Mouse (Mus musculus) right cerebral cortex, adult 2 months (tissue): ENCODE results near the gene Brat1.
"Not testable (repeated sequence)": the region's sequence is repeated elsewhere in the genome, so short reads cannot be mapped to it uniquely, and the experiment has no call there.

Source experiments
- DNase-seq, 2 experiments: peaks; one replicate each; pipeline ENCODE4 v3.0.0; 2021 to 2022; ENCODE audit warnings: low spot score in 2 of 2

Brat1 gene

DNA sequence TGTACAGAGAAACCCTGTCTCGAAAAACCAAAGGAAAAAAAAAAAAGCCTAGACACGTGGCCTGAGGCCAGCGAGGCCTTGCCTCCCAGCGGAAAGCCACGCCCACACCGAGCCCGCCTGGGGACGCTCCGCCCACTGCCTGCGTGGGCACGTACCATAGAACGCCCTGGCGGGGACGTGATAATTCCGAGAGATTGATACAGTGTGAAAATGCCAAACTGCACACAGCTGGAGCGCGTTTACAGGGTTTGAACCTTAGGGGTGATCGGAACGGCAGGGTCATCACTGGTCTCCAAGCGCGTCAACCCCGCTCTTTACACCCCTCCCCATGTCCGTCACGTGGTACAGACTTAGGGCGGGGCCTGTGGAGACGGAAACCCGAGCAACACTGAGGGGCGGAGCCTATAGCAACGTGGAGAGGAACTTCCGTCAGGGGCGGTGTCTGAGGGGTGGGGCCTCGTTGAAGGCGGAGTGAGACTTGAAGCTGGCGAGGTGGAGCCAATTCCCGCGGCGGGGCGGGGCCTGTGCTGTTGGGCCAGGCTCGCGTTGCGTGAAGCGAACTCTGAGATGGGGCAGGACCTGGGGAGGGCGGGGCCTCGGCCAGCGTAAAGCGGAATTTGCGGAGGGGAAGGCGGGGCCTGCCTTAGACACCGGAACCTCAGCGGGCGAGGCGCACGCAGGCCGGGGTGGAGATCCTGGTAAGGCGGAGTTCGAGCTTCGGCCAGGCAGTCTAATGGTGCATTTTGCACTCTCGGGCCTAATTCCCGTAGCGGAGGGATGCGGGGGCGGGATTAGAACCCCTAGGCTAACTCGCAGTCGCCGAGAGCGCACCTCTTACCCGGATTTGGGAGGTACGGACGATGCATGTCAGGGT is at the start of gene Brat1:
Gene Brat1 (plus strand): TSS at position 634 of the 874 bp plus-strand sequence.
- DNase-seq = peak; percentile 99

DNA sequence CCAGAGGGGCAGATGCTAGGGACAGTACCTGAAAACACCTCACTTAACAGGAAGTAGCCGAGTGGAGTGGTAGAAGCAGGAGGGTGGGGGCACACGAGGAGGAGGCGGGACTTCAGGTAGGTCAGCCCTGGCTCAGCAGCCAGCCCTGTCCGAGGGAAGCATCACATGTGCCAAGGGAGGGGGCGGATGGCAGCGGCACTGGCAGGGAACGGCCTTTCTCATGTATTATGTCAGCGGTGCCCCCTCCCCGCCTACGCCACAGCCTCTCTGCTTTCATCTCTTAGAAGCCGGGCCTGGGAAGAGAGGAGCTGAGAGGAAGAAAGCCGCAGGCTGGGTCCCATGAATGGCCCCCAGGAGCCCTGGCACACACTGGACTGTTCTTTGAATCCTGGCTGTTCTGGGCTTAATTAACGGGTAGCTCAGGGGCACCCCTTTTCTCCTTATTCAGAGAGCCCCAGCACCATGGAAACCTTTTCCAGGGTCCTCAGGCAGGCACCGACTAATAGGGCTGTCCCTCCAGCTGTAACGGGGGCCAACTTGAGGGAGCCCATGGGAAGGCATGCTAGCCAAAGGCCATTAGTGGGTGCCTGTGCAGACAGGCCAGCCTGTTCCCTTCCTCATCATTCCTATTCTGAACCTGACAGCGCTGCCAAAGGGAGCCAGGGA is 45.1 kb upstream of the Brat1 start:
- DNase-seq = peak; percentile 73 to 83

DNA sequence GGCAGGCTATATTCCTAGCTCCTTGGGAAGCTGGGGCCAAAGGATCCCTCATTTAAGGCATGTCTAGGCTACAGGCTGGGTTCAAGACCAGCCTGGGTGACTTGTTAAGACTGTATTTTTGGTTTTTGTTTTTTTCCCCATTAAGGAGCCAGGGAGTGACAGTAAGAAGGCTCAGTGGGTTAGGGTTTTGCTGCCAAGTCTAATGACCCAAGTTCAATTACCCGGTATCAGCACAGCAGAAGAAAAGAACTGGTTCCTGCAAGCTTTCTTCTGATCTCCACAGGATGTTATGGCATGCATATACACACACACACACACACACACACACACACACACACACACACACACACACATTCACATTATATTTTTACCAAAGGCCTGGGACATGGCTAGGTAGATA is 44.4 kb upstream of the Brat1 start:
- no peak for DNase-seq

DNA sequence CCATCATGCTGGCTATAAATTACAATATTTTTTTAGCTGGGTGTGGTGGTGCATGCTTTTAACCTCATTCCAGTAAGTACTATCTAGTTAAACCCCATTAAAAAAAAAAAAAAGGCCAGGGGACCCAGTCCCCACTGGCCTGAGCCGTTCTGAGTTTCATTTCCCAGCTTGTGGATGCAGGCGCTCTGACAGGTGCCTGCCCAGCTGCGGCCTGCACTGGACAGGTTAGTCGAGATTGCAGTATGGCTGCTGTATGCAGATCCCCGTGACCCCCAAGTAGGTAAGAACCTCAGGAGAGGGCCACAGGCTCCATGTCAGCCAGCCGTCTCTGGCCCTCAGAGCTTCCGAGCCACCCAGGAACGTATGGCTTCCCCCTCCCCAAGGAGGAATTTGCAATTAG is 43.4 kb upstream of the Brat1 start:
- no peak for DNase-seq

DNA sequence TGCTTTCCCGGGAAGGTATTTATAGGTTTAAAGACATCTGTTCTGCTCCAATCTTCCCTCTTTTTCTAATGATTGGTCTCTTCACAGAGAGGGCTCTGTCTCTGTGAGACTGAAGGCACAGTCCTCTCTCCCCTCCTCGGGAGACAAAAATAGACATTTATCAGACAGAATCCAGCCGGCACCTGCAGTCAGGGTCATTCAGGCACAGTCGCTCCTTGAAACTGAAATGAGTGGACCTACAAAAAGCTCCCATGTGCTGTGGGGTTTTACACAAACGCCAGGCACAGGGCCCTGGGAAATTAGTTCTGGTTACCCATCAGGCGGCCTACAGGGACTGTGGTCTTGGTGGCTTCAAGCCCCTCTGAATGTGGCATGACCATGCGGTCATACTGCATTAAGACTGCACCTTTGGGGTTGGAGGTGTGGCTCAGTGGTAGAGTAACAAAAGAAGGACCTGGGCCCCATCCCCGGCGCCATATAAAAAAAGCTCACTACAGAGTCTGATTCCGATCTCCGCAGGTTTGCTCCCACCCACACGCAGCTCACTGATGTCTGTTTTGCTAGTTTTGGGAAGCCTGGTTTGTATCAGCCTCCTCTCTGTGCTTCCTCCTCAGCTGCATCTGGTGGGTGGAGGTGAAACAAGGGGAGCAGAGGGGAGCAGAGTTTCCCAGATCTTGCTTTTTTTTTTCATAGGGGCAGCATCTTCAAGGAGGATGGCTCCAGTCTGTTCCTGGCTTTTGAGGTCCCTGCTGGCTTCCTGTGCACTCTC is 42.8 kb upstream of the Brat1 start:
- peak; percentile 68 to 69 for DNase-seq

DNA sequence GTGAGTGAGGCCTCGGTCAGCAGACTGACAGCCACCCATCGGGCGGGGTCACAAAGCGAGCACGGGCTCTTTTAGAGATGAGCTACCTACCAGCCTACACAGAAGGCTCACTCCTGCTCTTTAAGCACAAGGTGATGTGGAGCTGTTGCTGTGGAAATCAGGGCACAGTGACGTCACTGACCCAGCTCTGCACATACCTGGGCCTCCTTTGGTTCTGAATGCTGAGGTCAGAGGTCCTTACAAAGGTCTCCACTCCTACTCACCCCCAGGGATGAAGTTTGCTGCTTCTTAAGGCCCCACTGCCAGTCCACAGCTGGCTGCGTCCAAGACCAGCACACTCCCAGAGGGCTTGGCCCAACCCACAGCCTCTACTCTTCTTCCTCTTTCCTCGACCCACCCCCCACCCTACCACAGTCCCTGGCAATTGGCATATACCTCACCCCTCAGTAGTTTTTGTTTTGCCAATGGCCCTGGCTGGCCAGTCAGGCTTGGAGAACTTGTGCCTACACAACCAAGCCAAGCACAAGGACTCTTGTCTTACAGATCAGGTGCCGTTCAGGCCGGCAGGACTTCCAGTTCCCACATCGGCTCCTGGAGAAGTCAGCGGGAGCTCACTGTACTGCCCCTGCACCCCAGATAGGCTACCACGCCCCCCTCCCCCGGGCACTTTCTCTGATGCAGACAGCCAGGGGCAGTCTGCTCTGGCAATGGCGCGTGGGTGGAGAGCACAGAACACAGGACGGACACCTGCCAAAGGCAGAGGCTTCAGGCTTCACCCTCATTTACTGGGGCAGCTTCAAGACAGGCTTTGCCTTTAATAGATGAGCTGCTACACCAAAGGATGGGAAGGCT is 41.8 kb upstream of the Brat1 start:
- no peak for DNase-seq

DNA sequence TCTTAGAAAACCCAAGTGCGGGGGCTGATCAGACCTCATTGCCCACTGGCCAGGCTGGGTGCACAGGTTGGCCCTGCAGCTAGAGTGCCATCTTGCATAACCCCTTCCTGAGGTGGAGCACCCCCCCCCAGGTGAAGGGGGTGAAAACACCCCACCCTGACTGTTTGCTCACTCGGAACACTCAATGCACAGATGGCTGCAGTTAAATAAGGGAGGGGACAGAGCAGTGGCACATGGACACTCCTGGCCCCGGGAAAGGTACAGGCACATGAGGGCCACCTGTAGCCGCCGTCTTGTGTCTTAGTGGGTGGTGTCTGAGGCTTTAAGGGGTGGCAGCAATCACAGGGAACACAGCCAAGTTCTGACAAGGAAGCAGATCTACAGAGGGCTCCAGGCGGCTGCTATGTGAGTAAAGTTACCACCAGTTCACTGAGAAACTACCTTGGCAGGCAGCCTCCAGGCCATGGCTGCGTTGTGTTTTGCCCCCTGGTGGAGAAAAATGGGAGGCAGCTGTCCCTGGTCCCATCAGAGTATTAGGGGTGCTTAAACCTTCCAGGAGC is 41.1 kb upstream of the Brat1 start:
- peak in 1 of 2 experiments; percentile 62 for DNase-seq

DNA sequence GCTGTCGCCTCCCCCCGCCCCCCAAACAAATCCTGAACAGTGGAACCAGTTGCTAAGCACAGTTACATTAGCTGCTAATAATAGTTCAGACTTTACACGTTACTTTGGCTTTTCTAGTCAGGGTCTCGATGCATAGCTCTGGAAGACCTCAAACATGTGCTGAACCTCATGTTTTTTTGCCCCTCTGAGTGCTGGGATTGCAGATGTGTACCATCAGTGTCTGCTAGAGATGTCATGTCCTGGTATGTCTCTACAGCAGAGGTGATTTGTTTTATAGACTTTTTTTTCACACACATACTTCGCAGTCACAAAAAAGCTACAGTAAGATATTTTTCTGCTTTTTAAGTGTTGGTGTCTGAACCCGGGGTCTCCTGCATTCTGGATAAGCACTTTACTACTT is 32.7 kb upstream of the Brat1 start:
- no peak for DNase-seq

DNA sequence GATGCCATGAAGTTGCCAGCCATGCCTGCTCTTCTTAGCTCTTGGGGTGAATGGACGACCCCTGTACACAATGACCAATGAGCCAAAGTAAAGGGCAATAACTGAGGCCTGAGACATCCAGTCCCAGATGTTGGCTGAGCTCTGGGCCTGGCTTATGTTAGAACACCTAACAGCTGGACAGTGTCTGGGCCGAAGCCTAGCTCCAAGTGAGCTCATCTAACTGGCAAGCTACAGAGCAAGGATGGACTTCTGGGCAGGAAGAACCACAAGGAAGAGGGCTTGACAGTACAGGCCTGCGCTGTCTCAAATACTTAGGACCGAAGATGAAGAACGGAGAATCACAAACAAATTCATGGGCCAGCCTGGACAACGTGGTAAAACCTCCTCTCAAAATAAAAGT is 32.2 kb upstream of the Brat1 start:
- DNase-seq = not testable (repeated sequence)

DNA sequence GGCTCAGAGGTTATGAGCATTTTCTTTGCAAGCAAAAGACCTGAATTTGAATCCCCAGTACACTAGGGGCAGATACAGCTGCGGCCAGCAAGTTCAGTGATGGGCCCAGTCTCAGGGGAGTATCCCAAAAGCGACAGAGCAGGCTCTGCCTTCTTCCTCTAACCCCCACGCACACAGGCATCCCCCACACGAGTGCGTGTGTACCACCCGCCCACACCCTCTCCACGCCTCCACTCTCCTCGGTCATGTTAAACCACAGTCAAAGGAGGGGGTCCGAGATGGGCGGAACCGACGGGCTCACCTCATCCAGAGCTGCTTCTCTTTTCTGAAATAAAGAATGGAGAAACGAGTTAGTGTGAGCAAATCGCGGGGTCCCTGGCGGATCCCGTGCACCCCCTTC is 30.8 kb upstream of the Brat1 start:
- no peak for DNase-seq

DNA sequence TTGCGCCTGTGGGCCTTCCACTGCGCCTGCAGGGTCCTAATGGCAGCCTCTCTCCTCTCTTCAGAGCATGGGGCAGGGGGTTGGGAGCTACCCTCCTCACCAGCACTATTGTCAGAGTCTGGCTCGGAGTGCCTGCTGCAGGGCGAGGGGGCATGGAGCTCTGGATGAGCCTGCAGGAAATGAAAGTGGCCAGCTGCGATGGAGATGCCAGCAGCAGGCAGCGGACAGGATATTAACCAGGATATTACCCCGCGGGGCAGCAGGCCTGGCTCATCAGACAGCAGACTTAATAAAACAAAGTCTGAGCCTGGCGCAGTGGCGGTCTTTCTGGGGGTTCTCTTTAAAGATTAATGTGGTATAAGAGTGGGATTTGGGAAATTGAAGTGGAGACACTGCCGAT is 29.7 kb upstream of the Brat1 start:
- DNase-seq = no peak

DNA sequence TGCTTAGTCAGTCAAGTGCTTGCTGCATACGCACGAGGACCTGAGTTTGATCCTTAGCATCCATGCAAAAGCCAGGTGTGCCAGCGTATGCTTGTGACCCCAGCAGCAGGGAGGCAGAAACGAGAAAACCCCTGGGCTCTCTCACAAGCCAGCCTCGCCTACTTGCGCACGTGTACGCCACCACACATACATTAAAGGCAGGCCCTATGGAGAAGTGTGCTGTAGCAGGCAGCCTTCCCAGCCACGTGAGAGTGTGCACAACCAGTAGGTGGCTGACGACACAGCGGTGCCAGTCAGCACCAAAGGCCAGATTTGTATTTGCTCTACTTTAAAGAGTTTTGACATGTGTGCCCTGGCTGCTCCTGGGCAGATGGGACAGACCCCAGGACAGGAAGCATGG is 29.2 kb upstream of the Brat1 start:
- DNase-seq = peak in 1 of 2 experiments; percentile 52

DNA sequence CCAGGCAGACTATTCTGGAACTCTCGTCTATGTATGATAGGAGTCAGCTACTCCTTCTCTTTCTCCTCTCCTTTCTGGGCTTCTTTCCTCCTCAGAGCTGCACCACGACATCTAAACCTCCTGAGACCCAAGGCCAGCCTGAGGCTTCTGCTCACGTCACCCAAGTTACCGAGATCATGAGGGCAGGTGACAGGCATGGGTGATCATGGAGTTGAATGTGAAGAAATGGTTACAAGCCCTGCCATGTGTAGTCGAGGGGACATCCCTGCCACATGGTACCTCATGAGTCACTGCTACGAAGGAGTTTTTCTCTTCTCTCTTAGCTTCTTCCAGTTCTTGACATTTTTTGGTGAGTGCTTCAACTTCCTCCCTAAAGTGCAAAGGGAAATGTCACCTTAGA is 27.7 kb upstream of the Brat1 start:
- DNase-seq = no peak

DNA sequence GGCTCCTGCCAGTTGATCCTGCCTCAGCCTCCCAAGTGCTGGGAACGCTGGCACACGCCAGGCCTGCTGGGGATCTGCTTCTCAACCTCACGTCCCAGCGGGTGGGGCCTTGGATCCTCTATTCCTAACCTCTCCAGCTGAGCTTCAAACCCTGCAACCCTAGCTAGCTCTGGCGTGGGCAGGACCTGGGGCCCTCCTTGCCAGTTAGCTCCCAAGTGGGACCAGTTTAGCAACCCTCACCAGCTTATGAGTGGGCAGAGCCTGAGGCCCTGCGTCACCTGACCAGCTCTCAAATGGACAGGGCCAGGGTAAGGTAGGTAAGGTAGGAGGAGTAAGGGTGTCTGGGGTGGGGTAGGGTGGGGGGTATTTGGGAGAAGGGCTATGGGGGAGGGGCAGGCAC is 24.8 kb upstream of the Brat1 start:
- DNase-seq = no peak

DNA sequence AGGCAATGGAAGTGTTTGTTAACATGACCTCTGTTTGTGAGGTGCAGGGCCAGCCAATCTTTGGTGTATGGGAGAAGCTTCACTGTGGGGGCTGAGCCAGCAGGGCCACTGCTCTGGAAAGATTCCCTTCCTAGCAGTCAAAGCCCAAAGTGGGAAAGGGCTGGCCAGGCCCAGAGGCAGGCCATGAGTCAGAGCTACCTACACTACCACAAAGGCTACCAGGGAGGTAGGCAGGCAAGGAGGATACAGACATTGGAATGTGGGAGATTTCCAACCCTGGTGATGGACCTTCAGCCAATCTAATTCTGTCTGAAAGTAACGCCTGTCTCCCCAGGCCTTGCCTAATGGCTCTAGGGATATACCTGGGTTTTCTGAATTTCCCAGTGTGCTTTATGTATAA is 23.9 kb upstream of the Brat1 start:
- DNase-seq = no peak

DNA sequence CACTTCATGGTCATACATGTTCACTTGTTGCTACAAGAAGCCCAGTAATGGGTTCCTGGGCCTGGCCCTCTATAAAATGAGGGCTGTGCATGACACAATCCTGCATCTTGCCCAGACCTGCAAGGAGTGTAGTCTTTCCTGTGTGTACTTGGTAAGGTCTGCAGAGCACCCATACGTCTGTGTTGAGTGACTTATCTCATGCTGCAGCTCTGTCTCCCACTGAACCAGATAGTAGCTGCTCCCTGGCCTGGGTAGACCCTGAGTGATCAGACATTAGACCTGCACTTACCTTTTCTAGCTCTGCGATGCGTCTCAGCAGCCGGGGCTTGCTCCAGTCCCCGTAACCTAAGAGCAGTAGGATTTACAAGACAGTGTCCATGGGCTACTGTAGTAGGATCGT is 22.7 kb upstream of the Brat1 start:
- DNase-seq = no peak

DNA sequence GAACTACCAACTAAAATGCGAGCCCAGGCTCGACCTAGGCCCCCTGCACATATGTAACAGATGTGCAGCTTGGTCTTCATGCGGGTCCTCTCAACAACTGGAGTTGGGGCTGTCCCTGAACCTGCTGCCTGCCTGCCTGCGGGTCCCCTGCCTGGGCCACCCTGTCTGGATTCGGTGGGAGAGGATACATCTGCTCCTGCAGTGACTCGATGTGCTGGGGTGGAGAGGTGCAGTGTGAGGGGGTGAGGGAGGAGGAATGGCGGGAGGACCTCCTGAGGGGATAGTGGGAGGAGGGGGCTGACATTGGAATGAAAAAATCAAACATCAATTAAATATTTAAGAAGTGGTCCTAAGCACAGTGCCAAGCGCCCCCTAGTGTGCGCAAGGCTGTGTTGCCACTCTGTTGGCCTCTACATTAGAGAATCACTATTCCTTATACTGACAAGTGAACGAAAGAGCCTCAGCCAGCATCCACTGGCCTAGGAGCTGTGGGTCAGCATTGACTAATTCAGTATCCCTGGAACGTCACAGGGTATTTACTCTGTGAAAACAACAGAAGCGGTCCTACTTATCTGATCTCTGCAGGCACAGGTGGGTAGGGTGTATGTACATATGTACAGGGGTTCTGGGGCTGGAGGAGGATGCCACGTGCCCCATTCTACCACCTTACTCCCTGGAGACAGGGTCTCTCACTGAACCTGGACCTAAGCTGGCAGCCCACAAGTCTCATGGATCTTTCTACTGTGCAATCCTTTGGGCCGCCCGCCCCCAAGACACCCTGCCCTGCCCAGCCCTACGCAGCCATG is 20.3 kb upstream of the Brat1 start:
- peak in 1 of 2 experiments; percentile 71 for DNase-seq

DNA sequence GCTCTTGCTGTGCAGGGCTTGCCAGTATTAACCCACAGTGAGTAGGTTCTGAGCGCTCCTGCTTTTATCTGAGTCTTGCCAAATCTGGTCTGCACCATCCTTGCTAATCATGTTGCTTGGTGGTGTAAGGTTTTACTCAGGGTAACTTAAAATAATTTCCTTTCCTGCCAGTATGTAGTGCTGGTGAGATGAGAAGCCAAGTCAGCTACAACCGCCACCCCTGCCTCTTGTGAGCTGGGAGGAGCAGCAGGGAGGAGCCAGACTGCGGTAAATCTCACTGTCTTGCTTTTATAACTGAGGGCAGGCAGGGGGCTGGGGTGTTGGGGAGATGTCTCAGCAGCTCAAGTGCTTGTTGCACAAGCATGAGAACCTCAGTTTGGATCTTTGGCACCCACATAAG is 16.4 kb upstream of the Brat1 start:
- peak; percentile 48 to 51 for DNase-seq

DNA sequence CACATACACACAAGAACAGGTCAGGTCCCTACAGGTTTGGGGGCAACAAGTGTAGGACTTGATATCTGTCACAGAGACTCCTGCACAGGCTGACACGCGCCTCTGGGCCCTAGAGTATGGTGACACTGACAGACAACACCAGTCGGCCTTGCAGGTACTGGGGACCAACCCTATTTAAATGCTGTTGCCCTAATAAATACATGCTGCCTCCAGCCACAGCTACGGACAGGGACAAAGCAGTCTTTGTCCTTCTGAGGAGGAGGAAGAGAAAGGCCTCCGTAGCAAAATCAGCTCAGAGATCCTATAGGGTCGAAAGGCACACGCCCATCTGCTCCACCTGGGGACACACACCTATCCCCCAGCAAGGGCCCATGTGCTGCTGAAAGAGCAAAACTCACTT is 8.8 kb upstream of the Brat1 start:
- DNase-seq = no peak

DNA sequence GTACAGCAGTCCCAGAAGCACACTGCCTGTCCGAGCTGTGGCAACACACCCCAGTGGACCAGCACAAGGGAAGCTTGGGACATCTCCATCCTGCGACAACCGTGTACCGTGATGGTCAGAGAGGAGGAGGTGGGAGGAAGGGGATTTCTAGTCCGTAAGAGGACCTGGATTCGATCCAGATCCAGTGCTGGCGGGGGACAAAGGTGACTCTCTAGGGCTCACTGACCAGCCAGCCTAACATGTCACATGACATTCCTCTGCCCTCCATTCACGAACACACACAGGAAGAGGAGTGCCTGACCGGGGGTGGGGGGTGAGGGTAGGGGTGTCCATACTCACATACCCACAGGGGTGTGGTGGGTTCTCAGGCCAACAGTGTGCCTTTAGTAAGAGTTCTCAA is 5.0 kb upstream of the Brat1 start:
- no peak for DNase-seq
